Mouse (Mus musculus) adrenal gland, adult 8-10 months (tissue): ENCODE measurements around the gene P2ry6. TPM values are rescaled to one million over a fixed set of nuclear protein-coding genes. Genes with fewer than 3 reads are reported as not detected.

ENCODE experiments used
- DNase-seq: peaks from one replicate; pipeline ENCODE4 v3.0.0; 2022
- total RNA-seq, 4 experiments: library from RNA; stranded (reverse); gene quantifications; 2 replicates each; pipeline ENCODE4 v1.2.4; 2022

The P2ry6 gene
- total RNA-seq, 4 experiments from 2014 or later: 5.4 to 9.5 (median 6.5) TPM

DNA sequence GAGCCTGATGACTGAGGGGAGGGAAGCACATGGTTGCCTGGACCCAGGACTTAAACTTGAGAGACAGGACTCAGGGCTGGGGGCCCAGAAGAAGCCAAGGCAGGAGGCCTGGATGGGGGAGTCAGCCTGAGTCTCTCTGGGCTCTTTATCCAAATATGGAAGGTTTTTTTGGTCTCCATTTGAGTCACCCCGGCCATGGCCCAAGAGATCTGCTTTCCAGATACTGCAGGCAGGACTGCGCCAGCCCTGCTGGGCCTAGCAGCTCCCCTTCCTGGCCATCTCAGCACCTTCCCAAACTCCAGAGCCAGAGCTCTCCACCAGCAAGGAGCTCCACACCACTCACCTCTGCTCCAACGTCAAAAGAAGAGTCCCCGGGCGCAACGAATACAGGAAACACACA lies 57.9 kb downstream of the P2ry6 start:
- no peak for DNase-seq

DNA sequence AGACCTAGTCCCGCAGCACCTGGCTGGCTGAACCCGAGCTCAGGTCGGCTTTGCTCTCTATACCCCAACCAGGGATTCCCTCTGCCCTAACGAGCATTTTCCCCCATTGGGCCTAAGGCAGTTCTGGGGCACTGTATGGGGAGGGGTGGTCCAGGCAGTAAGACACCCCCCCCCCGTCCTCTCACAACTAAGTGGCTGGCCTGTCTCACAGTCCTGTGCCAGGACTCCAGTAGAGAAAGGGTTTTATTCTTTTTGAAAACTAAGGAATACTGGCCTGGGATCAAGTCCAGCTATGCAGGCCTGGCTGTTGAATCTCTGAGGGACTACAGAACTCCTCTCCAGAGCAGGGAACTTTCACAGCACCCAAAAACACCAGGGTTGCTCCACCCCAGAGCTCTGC lies 59.2 kb downstream of the P2ry6 start:
- DNase-seq: no peak

DNA sequence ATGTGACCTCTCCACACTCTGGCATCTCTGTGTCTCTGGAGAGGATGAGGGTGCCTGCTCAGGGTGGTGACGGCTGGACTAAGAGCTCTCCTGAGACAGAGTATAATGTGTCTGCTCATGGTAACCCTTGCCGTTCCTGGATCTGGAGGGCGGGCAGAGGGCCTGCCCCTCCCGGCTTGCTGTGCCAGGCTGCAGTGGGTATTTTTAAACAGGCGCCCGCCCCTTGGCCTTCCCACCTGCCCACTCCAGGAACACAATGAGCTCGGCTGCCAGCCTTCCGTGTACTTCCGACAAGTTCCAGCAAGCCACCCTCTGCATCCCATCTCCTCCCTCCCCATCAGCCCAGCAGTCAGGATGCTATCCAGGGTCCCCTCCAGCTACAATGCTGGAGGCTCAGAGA lies 62.7 kb downstream of the P2ry6 start:
- no peak for DNase-seq

DNA sequence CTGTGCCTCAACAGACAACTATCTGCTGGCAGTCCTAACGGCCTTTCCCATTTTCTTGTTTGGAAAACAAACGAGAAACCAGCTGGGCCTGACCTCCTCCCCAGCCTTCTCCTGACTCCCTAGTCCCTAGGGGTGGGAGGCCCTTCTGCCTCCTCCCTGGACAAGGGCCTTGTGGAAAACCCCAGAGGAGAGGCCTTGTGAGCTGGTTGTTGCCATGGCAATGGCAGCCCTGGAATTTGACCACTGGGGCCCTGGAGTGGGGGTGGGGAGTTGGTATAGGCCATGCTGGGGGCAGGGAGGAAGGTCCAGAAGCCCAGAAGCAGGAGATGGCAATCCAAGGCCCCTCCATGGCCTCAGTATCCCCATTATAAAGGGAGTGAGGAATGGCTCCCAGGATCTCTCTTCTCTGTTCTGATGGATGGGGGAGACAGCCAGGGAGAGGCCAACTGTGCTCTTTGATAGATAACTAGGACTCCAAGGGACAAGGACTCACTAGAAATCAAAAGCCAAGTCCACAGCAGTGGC lies 63.1 kb downstream of the P2ry6 start:
- DNase-seq: peak; percentile 79

DNA sequence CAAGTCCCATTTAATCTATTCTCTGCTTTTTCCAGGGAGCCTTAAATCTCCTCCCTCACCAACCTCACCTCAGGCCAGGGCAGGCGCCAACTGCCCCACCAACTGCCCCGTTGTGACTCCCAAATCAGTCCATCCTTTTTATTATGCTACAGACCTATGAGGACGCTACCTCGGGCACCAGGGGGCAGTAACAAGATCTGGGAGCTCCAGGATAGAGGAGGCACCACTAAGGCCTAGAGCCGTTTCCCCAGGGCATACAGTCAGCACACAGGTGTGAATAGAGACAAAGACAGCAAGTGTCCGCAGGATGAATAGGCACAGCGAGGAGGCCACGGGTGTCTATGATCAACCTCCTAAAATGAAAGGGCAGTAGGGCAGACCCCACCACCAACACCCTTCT lies 65.9 kb downstream of the P2ry6 start:
- DNase-seq: no peak

DNA sequence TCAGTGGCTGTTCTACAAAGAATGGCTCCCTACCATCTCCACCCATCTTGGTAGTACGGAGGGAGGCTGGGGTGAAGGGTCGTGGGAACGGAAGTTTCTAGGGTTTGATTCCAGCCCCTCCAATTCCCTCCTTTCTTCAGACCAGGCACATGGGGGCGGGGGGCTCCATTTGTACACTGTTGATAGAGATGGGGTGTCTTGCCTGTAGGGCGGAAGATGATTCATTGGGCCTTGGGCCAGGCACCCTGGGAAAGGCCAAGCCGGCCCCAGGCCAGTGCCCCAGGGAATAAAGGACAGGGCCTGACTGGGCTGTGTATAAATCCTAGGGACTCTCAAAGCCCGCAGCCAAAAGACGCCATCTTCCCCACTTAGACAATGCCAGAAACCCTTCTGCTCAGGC lies 66.4 kb downstream of the P2ry6 start:
- DNase-seq: peak; percentile 68

DNA sequence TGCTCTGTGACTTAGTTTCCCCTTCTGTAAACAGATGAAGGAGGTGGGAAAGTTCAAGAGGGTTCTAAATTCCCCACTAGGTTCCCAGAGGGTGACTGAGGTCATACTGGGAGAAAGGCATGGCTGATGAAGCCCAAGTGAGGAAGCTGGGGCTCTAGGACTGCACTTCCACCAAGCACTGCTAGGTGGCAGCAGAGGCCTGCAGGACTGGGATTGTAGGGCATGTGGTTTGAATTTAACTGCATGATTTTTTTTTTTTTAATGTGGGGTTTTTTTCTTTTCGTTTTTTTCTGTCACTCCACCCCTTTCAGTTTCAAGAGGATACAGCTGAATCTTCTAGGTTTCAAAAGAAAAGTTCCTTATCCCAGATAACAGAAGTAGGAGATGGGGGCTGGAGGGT lies 67.2 kb downstream of the P2ry6 start:
- no peak for DNase-seq

DNA sequence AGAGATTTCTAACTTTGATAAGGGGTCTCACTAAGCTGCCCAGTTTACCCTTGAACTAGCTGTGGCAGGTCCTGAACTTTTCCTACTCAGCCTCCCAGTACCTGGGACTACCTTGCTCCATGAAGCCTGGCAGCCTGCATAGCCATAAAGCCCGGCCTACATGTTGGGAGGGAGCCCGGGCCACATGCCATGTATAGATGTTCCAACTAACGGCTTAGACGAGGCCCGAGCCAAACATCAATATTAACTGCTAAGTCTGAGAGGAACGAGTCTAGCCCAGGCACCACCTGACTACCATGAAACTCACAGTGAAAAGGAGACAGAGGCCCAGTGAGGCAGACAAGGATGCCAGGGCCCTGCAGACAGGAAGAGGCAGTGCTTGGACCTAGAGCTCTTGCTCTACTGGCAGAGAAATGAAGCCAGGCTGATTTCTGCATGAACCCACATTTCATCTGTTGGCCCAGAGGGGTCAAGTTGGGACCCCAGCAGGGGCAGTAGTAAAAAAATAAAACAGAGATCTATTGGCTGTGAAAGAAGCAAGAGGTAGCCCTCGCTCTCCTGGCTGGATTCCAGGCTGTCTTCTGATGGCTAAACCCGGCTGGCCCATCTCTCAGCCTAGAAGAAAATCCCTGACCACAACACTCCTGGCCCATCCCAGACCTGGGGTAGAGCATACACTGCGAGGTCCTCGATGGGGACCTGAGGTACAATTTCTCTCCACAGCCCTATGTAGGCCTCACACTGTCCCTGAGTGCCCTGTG lies 68.2 kb downstream of the P2ry6 start:
- DNase-seq: no peak

DNA sequence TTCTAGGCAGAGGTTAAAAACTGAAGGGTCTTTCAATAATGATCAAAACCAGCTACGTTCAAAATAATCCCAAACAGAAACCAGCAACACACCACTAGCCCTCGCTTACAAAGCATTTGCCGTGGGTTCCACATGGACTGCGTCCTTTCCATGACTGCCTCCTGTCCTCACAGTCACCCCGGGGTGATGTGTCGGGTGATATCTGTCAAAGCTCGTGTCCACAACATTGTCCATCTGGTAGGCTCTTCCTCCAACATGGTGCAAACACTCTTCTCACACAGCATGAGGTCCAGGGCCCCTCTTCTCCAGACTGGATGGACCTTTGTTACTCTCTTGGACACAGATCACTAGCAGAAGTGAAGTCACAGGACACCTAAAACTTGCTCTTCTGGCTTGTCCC lies 69.4 kb downstream of the P2ry6 start:
- no peak for DNase-seq

DNA sequence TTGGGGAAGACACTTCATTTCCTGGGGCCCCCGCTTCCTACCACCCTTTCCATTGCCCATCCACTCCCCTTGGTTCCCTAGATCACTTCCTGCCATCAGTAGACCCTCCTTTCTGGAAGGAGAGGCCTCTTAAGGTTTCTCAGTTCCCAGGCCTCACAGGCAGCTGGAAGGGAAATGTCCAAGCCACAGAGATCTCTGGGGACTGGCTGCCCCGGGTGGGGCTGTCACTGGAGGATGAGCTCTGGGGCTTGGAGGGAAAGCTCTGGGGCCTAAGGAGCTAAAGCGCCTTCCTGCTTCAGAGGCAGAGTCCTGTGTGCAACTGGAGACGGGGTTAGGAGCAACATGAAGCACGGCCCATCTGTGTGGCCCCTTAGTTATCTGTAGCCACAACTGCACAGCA lies 69.8 kb downstream of the P2ry6 start:
- no peak for DNase-seq

DNA sequence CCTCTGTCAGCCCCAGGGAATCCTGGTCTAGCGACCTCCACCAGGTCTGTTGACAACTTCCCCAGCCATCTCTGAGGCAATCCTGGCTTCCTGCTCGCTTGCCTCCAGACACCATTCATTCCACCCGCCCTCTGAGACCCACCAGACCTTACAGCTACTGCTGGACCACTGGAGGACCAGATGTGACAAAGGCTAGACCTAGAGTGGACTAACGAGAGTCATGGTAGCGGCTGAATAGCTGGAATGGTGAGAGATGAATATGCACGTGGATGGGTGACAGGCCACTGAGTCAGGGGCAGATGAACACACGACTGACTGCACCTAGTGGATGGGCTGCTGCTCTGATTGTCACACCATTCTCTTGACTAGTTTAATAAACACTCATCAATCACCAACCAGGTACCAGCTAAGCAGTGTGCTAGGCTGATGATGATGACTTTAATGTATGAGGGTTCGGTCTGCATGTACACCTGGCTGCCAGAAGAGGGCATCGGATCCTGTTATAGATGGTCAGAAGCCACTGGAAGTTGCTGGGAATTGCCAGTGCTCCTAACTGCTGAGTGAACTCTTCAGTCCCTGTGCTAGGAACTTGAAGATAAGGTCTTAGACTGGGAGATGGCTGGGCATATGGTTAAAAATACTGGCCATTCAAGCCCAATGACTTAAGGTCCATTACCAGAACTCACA lies 71.9 kb downstream of the P2ry6 start:
- DNase-seq: no peak

DNA sequence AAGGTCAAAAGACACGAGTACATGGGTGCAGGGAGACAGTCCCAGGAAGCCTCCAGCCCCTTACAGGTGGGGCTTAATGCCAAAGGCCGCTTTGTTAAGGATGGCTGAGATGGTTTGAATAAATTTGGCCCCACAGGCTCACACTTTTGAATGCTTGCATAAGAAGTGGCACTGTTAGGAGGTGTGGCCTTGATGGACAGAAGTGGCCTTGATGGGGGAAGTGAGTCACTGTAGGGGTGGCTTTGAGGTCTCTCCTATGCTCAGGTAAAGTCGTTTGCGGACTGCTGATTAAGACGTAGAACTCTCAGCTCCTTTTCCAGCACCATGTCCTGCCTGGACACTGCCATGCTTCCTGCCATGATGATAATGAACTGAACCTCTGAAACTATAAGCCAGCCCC lies 76.6 kb downstream of the P2ry6 start:
- DNase-seq: no peak

DNA sequence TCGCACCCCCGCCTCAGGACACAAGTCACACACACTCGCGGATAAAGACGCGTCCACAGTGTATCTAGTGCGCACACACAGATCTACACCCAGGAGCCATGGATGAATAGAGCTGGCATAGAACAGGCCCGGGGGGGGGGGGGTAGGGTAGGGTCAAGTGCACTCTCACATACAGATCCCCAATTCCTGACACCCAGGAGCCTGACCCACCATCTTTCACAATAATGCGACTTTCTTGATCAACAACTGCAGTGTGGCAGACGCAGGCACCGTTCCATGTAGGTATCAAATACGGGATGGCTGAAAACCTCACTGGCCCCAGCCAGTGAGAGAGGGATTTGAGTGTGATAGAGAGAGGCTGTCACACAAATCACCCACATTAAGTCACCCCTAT lies 79.6 kb downstream of the P2ry6 start:
- no peak for DNase-seq

DNA sequence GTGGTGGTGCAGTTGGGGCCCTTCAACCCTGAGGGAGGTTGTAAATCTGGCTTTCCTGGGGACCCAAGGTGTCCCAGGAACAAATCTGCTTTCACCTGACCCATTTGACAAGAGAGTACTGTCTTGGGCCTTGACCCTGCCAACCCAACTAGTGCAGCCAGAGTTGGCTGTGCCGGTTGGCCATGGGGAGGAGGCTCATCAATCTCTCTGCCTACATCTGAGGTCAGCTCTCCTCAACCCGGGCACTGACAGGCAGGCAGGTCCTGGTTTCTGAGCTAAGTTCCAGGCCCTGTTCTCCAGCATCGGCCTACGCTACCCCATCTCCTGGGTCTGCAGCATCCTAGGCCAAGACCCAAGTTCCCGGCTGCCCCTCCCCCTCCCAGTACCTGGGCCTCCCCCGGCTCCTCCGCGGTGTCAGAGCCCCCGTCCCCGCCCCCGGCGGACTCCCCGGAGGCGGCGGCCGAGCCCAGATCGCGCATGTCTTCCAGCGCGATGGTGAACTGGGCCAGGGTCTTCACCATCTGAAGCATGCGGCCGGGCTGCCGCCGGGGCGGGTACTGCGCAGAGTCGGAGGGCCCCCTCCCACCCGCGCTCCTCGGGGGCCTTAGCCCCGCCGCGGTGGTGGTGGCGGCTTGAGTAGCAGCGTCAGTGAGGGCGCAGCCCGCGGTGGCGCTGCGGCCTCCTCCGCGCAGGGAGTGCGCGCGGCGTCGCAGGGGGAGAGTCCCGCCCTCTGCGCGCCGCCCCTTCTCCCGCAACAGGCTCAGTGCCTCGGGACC lies 80.2 kb downstream of the P2ry6 start:
- DNase-seq: peak; percentile 82

DNA sequence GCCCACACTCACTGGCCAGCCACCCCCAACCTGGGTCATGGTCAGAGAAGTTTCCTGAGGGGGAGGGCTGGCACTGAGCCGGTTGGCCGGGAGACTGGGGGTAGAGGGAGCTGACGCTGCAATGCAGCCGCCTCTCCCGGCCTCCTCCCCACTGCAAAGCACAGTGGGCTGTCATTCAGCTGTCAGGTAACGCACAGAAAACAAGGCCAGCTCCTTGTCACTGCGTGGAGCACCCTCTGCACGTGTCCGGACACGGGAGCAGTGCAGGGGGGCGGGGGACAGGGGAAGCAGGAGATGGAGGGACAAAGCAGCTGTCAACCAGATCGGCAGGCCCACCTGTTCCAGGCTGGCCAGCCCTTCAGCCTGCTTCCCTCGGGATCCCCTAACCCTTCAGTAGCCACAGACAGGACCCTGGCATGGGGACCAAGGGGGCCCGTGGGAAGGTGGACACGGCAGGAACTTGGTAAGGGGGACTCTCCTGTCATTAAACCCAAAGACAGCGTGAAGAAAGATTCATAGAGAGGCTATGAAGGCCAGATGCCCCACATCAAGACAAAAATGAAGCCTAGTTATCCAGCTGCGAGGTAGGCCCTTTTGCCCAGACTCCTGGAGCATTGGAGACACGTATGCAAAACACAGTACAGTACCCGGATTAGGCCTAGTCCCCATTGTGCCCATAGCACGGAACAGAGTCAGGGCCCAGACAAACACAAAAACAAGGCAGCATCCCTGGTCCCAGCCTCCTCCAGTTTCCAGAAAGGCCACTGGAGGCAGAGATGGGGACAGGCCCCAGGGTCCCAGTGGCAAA lies 81.0 kb downstream of the P2ry6 start:
- peak; percentile 89 for DNase-seq

Other genes starting within 250 kb of the P2ry6 start
- 1 to 10 TPM; 1.2 to 1.8 (median 1.5) TPM for gene Relt, start 111.2 kb downstream of the P2ry6 start, total RNA-seq
- 100 to 1,000 TPM in 3 of 4 experiments, 10 to 100 TPM in 1; 95.8 to 118 (median 108) TPM for gene Arhgef17, start 42.5 kb downstream of the P2ry6 start, total RNA-seq
- gene P2ry2, start 38.2 kb upstream of the P2ry6 start, total RNA-seq: 1 to 10 TPM; 1.4 to 6.4 (median 3.0) TPM
- gene Fchsd2, start 118.2 kb upstream of the P2ry6 start, total RNA-seq: 10 to 100 TPM; 20.9 to 53.3 (median 33.8) TPM